Mouse (Mus musculus) neural tube, embryonic 14.5 days (tissue): ENCODE measurements around the gene Tbc1d21. TPM values are rescaled to one million over a fixed set of nuclear protein-coding genes. Genes with fewer than 3 reads are reported as not detected.

Experiments used
- ATAC-seq: fragments of 200-750 bp; cut with Nextera tagmentation; 2 replicates; pipeline ENCODE4 v1.8.0; 2017; ENCODE audit warnings: low read depth, mild to moderate bottlenecking, moderate TSS enrichment, moderate library complexity
- H3K27ac ChIP-seq: fragments of 300-500 bp; sonication (generic); 2 replicates; pipeline ENCODE4 v1.5.1; 2014; ENCODE audit warnings: low read depth, mild to moderate bottlenecking, control low read depth, low read length, moderate library complexity, mixed read lengths
- H3K27me3 ChIP-seq: fragments of 300-500 bp; sonication (generic); 2 replicates; pipeline ENCODE4 v1.6.1; 2014; ENCODE audit warnings: low read length; ENCODE audit not compliant: control insufficient read depth, insufficient read depth
- H3K36me3 ChIP-seq: fragments of 300-500 bp; sonication (generic); 2 replicates; pipeline ENCODE4 v1.6.1; 2014; ENCODE audit warnings: low read length, mixed read lengths; ENCODE audit not compliant: control insufficient read depth, insufficient read depth
- H3K4me1 ChIP-seq: fragments of 300-500 bp; sonication (generic); 2 replicates; pipeline ENCODE4 v1.6.1; 2014; ENCODE audit warnings: low read length; ENCODE audit not compliant: control insufficient read depth, insufficient read depth
- H3K4me2 ChIP-seq: fragments of 300-500 bp; sonication (generic); 2 replicates; pipeline ENCODE4 v1.6.1; 2014; ENCODE audit warnings: mild to moderate bottlenecking, low read depth, low read length, control low read depth
- H3K4me3 ChIP-seq: fragments of 300-500 bp; sonication (generic); 2 replicates; pipeline ENCODE4 v1.5.1; 2014; ENCODE audit warnings: low read depth, low read length, control low read depth, mixed read lengths
- H3K9ac ChIP-seq: fragments of 300-500 bp; sonication (generic); replicated peaks from 2 replicates; pipeline ENCODE4 v1.6.1; 2014; ENCODE audit warnings: low read depth, mild to moderate bottlenecking, control low read depth, low read length, mixed read lengths
- H3K9me3 ChIP-seq: fragments of 300-500 bp; sonication (generic); 2 replicates; pipeline ENCODE4 v1.6.1; 2016; ENCODE audit warnings: low read length; ENCODE audit not compliant: control insufficient read depth
- WGBS: fragments of 180-500 bp; shearing (Covaris S2); extraction: QIAGEN DNeasy Blood & Tissue Kit; methylation state at CpG from one replicate; pipeline ENCODE4 v1.1.7; 2014; 5-methylcytosine and 5-hydroxymethylcytosine counted together
- polyA plus RNA-seq: library from polyadenylated mRNA; unstranded; fragments of >200 nt; fragmentation: Nextera tagmentation; extraction: Ambion mirVana; gene quantifications from 2 replicates; pipeline ENCODE4 v1.2.1, GENCODE M21; 2014

The Tbc1d21 gene
- polyA plus RNA-seq, 1 experiment from 2014 or later = not detected

DNA sequence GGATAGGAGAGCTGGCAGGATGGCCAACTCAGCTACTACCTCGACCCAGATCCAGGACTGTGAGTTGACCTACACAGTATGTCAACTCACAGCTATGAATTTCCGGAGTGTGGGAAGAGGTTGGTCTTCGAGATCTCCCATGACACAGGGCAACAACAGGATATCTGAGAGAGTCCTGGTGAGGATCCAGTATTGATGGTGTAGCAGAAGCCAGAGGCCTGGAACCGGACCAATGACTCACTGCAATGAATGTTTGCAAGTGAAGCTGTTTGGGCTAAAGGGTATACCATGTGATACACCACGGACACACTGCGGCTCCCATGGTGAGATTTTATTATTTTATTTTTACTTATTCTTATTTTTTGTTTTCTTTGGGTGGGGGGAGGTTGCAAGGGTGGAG lies 15.6 kb downstream of the Tbc1d21 start:
- 0 out of 2 replicates have a peak, but pooled peaks cover 3% of the 10 kb centered on the region for H3K4me1 ChIP-seq
- no peak for ATAC-seq
- no peaks in the 10 kb centered on the region for H3K36me3 ChIP-seq
- H3K27ac ChIP-seq = no peak overlapping the region
- H3K9me3 ChIP-seq = no peaks in the 10 kb centered on the region
- H3K9ac ChIP-seq = no peak overlapping the region
- no peak overlapping the region for H3K4me2 ChIP-seq
- no peak overlapping the region for H3K4me3 ChIP-seq
- WGBS = 79% methylated on average over 6 of the region's 6 CpGs
- no peaks in the 10 kb centered on the region for H3K27me3 ChIP-seq

GRCm38 (mm10) chr9:58353224-58353623 lies 17.0 kb downstream of the Tbc1d21 start:
- Histone ChIP-seq H3K9me3 (no peaks in the 10 kb centered on the region), H3K4me2 (no peak overlapping the region), H3K4me1 (0 out of 2 replicates have a peak, but pooled peaks cover 3% of the 10 kb centered on the region), H3K27me3 (no peaks in the 10 kb centered on the region), H3K27ac (no peak overlapping the region), H3K36me3 (no peaks in the 10 kb centered on the region), H3K9ac (no peak overlapping the region), H3K4me3 (no peak overlapping the region)
- no peak for ATAC-seq
- whole genome bisulfite sequencing = 87% methylated on average over 6 of the region's 6 CpGs

DNA sequence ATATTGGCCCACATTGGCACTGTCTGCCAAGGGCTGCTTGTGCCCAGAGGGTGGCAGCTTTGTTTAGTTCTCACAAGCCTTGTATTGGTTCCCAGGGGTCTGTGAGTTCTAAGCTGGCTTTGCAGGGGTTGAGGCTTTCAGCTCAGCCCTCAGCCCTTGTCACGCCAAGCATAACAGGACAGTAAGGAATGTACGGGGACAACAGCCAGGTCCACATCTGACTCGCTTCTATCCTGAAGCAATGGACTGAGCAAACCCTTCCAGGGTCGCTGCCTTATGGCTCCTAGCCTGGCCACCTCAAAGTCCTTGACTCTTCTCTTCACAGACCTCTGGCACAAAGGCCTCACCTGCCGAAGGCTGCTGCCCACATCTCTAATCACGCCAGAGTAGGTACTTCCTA lies 22.5 kb downstream of the Tbc1d21 start:
- H3K36me3 ChIP-seq = no peaks in the 10 kb centered on the region
- no peak for ATAC-seq
- no peak overlapping the region for H3K4me2 ChIP-seq
- no peak overlapping the region for H3K4me3 ChIP-seq
- H3K27ac ChIP-seq = no peak overlapping the region
- 95% methylated on average over 6 of the region's 6 CpGs for WGBS
- no peak overlapping the region for H3K9ac ChIP-seq
- H3K9me3 ChIP-seq = no peaks in the 10 kb centered on the region
- H3K27me3 ChIP-seq = no peaks in the 10 kb centered on the region
- H3K4me1 ChIP-seq = no peaks in the 10 kb centered on the region

DNA sequence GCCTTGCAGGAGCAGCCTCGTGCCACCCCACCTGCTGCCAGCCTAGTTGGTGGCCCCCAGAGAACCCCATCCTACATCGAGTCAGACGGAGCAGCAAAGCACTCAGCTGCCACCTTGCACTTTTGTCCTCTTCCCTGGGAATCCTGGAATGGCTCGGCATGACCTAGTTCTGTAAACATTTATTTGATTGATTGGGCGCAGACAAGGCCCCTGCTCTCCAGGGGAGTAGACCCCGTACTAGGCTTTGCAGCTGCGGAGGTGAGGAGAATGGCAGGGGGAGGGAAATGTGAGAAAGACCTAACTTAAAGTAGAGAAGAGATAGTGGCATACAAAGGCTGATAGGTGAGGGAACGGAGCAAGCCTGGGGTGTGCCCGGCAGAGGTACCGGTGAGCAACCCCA lies 23.8 kb downstream of the Tbc1d21 start:
- WGBS = 20% methylated on average over 10 of the region's 10 CpGs
- no peak overlapping the region for H3K9ac ChIP-seq
- H3K27me3 ChIP-seq = no peaks in the 10 kb centered on the region
- no peak overlapping the region for H3K27ac ChIP-seq
- no peaks in the 10 kb centered on the region for H3K36me3 ChIP-seq
- H3K4me1 ChIP-seq = no peaks in the 10 kb centered on the region
- no peak overlapping the region for H3K4me3 ChIP-seq
- H3K4me2 ChIP-seq = no peak overlapping the region
- ATAC-seq = no peak
- no peaks in the 10 kb centered on the region for H3K9me3 ChIP-seq

DNA sequence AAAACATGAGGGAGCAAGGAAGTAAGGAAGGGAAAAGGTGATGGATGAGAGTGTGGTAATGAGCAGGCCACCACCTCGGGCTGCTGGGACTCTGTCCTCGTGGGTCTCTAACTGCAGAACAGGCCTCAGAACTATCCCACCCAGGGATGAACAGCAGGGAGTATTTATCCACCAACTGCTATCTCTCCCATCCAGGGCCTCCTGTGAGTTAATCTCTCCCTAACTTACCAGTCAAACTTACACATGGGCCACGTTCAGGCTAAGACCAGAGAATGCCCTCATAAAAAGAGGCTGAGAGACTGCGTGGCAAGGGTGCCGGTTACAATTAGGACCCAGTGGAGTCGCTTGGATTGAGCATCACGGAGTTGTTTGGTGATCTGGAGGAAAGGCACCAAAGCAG lies 24.3 kb downstream of the Tbc1d21 start:
- no peaks in the 10 kb centered on the region for H3K36me3 ChIP-seq
- ATAC-seq = no peak
- no peak overlapping the region for H3K4me2 ChIP-seq
- 53% methylated on average over 7 of the region's 7 CpGs for WGBS
- H3K4me3 ChIP-seq = no peak overlapping the region
- H3K9ac ChIP-seq = no peak overlapping the region
- H3K27ac ChIP-seq = no peak overlapping the region
- H3K4me1 ChIP-seq = no peaks in the 10 kb centered on the region
- H3K27me3 ChIP-seq = no peaks in the 10 kb centered on the region
- no peaks in the 10 kb centered on the region for H3K9me3 ChIP-seq

DNA sequence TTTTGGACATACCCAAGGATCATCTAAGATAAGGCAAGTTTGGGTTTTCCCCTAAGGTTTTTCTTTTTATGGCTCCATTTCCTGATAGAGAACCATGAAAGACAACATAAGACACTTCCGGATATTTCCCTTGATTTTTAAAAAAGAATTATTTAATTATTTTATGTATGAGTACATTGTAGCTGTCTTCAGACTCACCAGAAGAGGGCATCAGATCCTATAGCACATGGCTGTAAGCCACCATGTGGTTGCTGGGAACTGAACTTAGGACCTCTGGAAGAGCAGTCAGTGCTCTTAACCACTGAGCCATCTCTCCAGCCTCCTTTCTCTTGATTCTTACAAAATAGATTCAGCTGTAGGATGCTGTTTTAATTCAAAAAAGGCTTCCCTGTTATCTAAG lies 28.5 kb downstream of the Tbc1d21 start:
- WGBS = 96% methylated on average over 1 of the region's 1 CpGs
- Histone ChIP-seq H3K9me3 (no peaks in the 10 kb centered on the region), H3K4me1 (no peaks in the 10 kb centered on the region), H3K9ac (no peak overlapping the region), H3K36me3 (no peaks in the 10 kb centered on the region), H3K27me3 (no peaks in the 10 kb centered on the region), H3K4me2 (no peak overlapping the region), H3K4me3 (no peak overlapping the region), H3K27ac (no peak overlapping the region)
- no peak for ATAC-seq

DNA sequence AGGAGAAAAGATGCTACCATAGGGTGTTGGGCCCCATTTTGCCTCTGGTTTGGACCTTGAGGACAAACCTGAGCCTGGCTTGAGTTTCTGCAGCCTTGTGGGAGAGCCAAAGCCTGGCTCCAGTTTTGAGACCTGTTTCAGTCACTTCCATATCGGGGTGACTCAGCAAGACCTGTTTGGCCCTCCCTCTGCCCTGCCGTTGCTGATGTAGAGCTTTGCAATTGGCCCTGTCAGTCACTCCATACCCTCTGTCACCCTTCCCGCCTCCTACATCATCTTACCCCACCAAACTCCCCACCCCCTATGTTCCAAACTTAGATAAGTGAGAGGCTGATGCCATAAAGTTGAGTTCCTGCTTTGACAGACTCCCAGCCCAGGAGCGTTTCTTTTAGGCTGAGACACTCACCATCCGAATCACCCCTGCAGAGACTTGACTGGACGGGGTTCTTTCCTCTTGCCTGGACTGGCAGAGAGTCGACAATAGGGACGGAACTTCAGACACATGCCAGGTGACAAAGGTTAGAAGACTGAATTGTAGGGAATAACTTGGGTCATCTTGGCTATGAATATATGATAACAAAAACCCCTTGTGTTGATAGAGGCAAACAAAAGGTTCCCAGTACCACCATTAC lies 33.5 kb downstream of the Tbc1d21 start:
- Histone ChIP-seq H3K36me3 (no peaks in the 10 kb centered on the region), H3K27ac (no peak overlapping the region), H3K4me1 (no peaks in the 10 kb centered on the region), H3K4me3 (no peak overlapping the region), H3K9me3 (no peaks in the 10 kb centered on the region; the same call in 1 of the 2 replicates), H3K27me3 (no peaks in the 10 kb centered on the region), H3K4me2 (no peak overlapping the region), H3K9ac (no peak overlapping the region)
- 79% methylated on average over 8 of the region's 8 CpGs for WGBS
- ATAC-seq = no peak

DNA sequence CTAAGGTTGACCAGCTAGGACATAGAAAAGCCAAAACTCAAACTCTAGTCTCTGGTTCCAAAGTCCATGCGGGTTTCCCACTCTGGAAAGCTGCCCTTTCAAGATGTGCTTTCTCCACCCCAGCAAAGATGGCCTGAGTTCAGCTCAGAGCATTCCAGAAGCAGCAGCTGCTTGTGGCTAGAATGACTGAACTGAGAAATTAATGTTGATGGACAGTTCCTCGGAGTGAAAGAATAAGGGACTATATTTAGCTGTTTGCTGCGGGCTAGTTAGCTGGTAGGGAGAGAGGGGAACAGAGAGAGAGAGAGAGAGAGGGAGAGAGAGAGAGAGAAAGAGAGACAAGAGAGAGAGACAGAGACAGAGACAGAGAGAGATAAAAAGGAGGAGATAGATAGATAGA lies 39.0 kb downstream of the Tbc1d21 start:
- no peaks in the 10 kb centered on the region for H3K36me3 ChIP-seq
- no peak overlapping the region for H3K9ac ChIP-seq
- no peak overlapping the region for H3K27ac ChIP-seq
- 74% methylated on average over 3 of the region's 3 CpGs for WGBS
- H3K9me3 ChIP-seq = no peaks in the 10 kb centered on the region; the same call in 1 of the 2 replicates
- H3K27me3 ChIP-seq = no peaks in the 10 kb centered on the region
- ATAC-seq = no peak
- H3K4me3 ChIP-seq = no peak overlapping the region
- H3K4me1 ChIP-seq = no peaks in the 10 kb centered on the region
- no peak overlapping the region for H3K4me2 ChIP-seq

GRCm38 (mm10) chr9:58330293-58330692 lies 40.0 kb downstream of the Tbc1d21 start:
- H3K9ac ChIP-seq = no peak overlapping the region
- H3K9me3 ChIP-seq = no peaks in the 10 kb centered on the region; the same call in 1 of the 2 replicates
- no peak overlapping the region for H3K4me3 ChIP-seq
- 28% methylated on average over 5 of the region's 5 CpGs for WGBS
- H3K4me2 ChIP-seq = no peak overlapping the region
- H3K27me3 ChIP-seq = no peaks in the 10 kb centered on the region
- no peaks in the 10 kb centered on the region for H3K4me1 ChIP-seq
- H3K36me3 ChIP-seq = no peaks in the 10 kb centered on the region
- H3K27ac ChIP-seq = no peak overlapping the region
- peak; percentile 86 for ATAC-seq
